Mouse (Mus musculus): Measurements from ENCODE around the gene Bcl11b.

- no peak for TF ChIP-seq CTCF (IDR thresholded peaks at IDR 0.05; ENCODE audit: extremely low read depth, insufficient read depth, insufficient read length, insufficient replicate concordance)
- TF ChIP-seq POLR2A (IDR thresholded peaks at IDR 0.05; ENCODE audit: low read depth, low read length), result no peak
Observed at GRCm38 (mm10) chr12:107936972-107937371, 66.4 kb downstream of the Bcl11b start.

Data from spleen, adult 2 months (tissue).